Mouse (Mus musculus) midbrain, embryonic 11.5 days (tissue): ENCODE measurements around the gene Adam12. TPM values are rescaled to one million over a fixed set of nuclear protein-coding genes. Genes with fewer than 3 reads are reported as not detected.

Experiments
- ATAC-seq: fragments of 200-750 bp; cut with Nextera tagmentation; 2 replicates; pipeline ENCODE4 v1.8.0; 2017; ENCODE audit warnings: moderate TSS enrichment, moderate library complexity; ENCODE audit not compliant: low FRiP score
- DNase-seq: peaks from one replicate; pipeline ENCODE4 v3.0.0; 2015; ENCODE audit warnings: low spot score; ENCODE audit errors: missing footprints
- H3K27ac ChIP-seq: fragments of 300-500 bp; sonication (generic); 2 replicates; pipeline ENCODE4 v1.5.1; 2014; ENCODE audit warnings: low read depth, low read length
- H3K27me3 ChIP-seq: fragments of 300-500 bp; sonication (generic); 2 replicates; pipeline ENCODE4 v1.6.1; 2014; ENCODE audit warnings: mild to moderate bottlenecking, low read length, moderate library complexity, mixed read lengths; ENCODE audit not compliant: control insufficient read depth, insufficient read depth
- H3K36me3 ChIP-seq: fragments of 300-500 bp; sonication (generic); 2 replicates; pipeline ENCODE4 v1.6.1; 2014; ENCODE audit warnings: mild to moderate bottlenecking, low read length, moderate library complexity, mixed read lengths; ENCODE audit not compliant: control insufficient read depth, insufficient read depth
- H3K4me1 ChIP-seq: fragments of 300-500 bp; sonication (generic); 2 replicates; pipeline ENCODE4 v1.6.1; 2014; ENCODE audit warnings: low read length; ENCODE audit not compliant: control insufficient read depth, insufficient read depth
- H3K4me2 ChIP-seq: fragments of 300-500 bp; sonication (generic); 2 replicates; pipeline ENCODE4 v1.6.1; 2014; ENCODE audit warnings: mild to moderate bottlenecking, moderate library complexity
- H3K4me3 ChIP-seq: fragments of 300-500 bp; sonication (generic); 2 replicates; pipeline ENCODE4 v1.5.1; 2014; ENCODE audit warnings: low read depth, low read length
- H3K9ac ChIP-seq: fragments of 300-500 bp; sonication (generic); 2 replicates; pipeline ENCODE4 v1.6.1; 2014; ENCODE audit warnings: low read length
- H3K9me3 ChIP-seq: fragments of 300-500 bp; sonication (generic); 2 replicates; pipeline ENCODE4 v1.6.1; 2016; ENCODE audit warnings: low read length; ENCODE audit not compliant: control insufficient read depth
- WGBS: fragments of 180-500 bp; shearing (Covaris S2); extraction: QIAGEN DNeasy Blood & Tissue Kit; methylation state at CpG from one replicate; pipeline ENCODE4 v1.1.7; 2014; 5-methylcytosine and 5-hydroxymethylcytosine counted together
- polyA plus RNA-seq: library from polyadenylated mRNA; unstranded; fragments of >200 nt; fragmentation: Nextera tagmentation; extraction: Ambion mirVana; gene quantifications from 2 replicates; pipeline ENCODE4 v1.2.1, GENCODE M21; 2014

Adam12 gene
- polyA plus RNA-seq, 1 experiment from 2014 or later = 1.5 TPM

DNA sequence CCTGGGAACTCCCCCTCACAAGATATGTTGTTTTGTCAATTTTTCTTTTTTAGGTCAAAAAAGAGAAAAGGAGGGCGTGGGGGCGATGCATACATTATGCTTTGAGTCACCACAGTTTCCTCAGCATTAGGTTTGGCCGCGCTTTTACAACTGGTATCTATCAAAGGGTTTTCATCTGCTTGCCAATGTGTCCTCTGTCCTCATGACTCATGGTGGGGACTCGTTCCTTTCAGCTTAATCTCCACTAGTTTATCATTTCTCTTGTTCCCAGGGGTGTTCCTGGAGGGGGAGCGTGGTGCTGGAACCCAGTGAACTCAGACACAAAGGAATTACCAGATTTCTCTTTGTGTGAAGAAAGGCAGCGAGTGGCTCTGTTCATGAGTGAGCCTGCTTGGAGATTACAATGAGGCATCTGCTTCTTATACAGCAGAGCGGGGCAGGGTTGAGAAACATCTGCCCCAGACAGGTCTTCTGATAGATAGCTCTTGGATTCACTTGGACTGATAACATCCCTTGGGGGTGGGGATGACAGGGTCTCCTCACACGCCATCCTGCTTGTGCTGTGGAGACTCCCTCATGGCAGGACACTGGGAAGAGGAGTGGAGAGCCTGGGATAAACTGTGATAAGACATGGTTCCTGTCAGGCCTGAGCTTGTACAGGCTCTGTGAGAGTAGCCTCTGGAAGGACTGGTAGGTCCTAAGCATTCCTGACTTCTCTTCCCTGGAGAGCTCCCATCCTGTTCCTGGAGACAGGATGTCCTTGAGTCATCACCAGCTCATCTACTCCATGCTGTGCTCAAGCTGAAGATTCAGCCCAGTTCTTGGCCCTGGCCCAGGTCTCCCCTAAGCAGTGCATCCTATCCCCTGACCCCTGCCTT is 117.4 kb downstream of the Adam12 start:
- no peak for DNase-seq
- no peak overlapping the region for H3K27ac ChIP-seq
- no peaks in the 10 kb centered on the region for H3K4me1 ChIP-seq
- H3K9ac ChIP-seq = no peak overlapping the region
- H3K9me3 ChIP-seq = no peaks in the 10 kb centered on the region
- 70% methylated on average over 9 of the region's 9 CpGs for WGBS
- no peak overlapping the region for H3K4me2 ChIP-seq
- no peak overlapping the region for H3K4me3 ChIP-seq
- ATAC-seq = no peak
- no peaks in the 10 kb centered on the region for H3K36me3 ChIP-seq
- no peaks in the 10 kb centered on the region for H3K27me3 ChIP-seq

DNA sequence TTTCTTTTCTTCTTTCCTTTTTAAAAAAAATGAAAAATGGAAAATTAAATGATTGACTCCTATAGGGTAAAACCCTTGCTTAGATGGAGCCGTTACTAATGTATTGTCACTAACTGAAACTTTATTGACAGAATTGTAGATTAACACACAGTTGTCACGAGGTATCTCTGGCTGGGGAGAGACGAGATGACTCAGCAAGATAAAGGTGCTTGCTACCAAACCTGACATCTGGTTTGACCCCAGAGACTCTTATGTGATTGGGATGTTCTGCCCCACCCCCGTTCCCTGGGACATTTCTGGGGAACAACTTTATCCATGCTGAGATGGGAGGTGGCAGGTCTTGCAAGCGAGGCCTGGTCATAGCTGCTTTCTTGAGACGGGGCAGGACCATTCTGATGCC is 118.1 kb downstream of the Adam12 start:
- no peaks in the 10 kb centered on the region for H3K4me1 ChIP-seq
- 73% methylated on average over 6 of the region's 6 CpGs for WGBS
- no peak overlapping the region for H3K4me2 ChIP-seq
- ATAC-seq (no peak), DNase-seq (no peak)
- H3K27ac ChIP-seq = no peak overlapping the region
- H3K4me3 ChIP-seq = no peak overlapping the region
- no peak overlapping the region for H3K9ac ChIP-seq
- H3K27me3 ChIP-seq = no peaks in the 10 kb centered on the region
- no peaks in the 10 kb centered on the region for H3K36me3 ChIP-seq
- H3K9me3 ChIP-seq = no peaks in the 10 kb centered on the region

DNA sequence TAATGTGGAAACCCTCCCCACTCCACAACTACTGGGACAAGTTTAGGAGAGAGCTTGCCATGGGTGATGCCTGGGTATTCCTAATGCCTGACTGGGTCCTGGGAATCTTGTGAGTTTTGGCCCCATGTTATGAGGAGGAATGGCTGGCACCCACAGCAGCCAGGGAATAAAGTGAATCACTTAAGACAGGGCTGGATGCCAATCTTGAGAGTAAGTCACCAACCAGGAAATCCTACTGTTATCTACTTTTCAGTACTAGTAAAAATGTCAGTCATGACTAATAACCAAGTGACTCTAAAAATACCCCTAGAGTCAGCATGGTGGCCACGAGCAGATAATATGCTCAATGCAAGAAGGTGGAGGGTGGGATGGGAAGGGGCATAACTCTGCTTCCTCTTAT is 121.8 kb downstream of the Adam12 start:
- Histone ChIP-seq H3K9me3 (no peaks in the 10 kb centered on the region), H3K27me3 (no peaks in the 10 kb centered on the region), H3K9ac (no peak overlapping the region), H3K36me3 (no peaks in the 10 kb centered on the region), H3K4me1 (no peaks in the 10 kb centered on the region), H3K4me2 (no peak overlapping the region), H3K27ac (no peak overlapping the region), H3K4me3 (no peak overlapping the region)
- DNase-seq (no peak), ATAC-seq (no peak)
- 88% methylated on average over 1 of the region's 1 CpGs for WGBS

DNA sequence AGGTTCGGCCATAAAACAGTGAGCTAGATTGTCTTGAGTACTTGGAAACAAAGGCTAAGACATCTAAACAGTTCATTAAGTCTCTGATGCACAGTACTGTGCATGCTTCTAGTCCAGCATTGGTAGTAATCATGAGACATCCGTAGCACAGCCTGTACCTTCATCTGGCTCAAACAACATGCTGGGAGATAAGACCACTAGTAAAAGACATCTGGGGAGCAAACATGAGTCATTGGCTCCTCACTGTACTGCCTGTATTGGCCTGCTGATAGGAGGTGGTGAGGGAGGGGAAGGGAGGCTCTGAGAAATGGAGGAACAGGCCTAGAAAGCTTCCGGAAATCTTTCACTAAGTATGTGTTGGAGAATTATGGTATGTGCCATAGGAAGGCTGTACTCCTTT is 124.1 kb downstream of the Adam12 start:
- H3K36me3 ChIP-seq = no peaks in the 10 kb centered on the region
- DNase-seq (no peak), ATAC-seq (no peak)
- no peak overlapping the region for H3K9ac ChIP-seq
- no peaks in the 10 kb centered on the region for H3K9me3 ChIP-seq
- H3K4me1 ChIP-seq = no peaks in the 10 kb centered on the region
- H3K4me3 ChIP-seq = no peak overlapping the region
- no peak overlapping the region for H3K4me2 ChIP-seq
- 90% methylated on average over 3 of the region's 3 CpGs for WGBS
- H3K27me3 ChIP-seq = no peaks in the 10 kb centered on the region
- no peak overlapping the region for H3K27ac ChIP-seq

DNA sequence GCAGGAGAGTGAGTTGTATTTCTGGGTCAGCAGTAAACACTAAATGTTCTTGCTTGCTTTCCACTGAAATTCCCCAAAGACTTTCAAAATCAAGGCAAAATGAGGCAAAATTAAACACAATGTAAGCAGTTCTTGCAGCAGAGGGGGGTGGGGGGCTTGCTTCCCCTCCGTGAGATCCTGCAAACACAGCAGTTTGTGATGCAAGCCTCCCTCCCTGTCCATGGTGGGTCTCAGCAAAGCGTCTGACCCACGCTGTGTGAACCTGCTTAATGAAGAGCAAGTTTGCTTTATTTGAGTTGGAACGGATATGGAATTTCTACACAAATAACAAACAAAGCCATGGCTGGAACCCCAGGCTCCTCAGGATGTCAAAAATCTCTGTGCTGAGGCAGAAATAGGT is 132.9 kb downstream of the Adam12 start:
- H3K9me3 ChIP-seq = no peaks in the 10 kb centered on the region
- DNase-seq (no peak), ATAC-seq (no peak)
- H3K27ac ChIP-seq = no peak overlapping the region
- H3K4me2 ChIP-seq = no peak overlapping the region
- no peaks in the 10 kb centered on the region for H3K36me3 ChIP-seq
- no peak overlapping the region for H3K9ac ChIP-seq
- H3K4me3 ChIP-seq = no peak overlapping the region
- H3K27me3 ChIP-seq = no peaks in the 10 kb centered on the region
- WGBS = 68% methylated on average over 4 of the region's 4 CpGs
- H3K4me1 ChIP-seq = no peaks in the 10 kb centered on the region

DNA sequence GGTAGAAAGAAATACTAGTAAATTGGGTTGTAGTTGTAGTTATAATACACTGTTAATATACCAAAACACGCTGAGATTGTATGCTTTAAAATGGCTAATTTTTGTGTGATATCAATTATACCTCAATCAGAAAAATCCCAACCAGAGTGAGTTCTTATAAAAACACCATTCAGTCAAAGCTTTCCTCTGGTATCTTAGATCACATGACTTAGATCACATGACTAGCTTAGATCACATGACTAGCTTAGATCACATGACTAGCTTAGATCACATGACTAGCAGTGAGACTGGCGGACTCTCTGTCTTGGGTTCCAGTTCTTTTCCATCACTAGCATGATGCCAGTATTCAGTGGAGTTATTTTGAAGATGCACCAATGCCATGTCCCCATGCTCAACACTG is 134.1 kb downstream of the Adam12 start:
- Histone ChIP-seq H3K9ac (no peak overlapping the region), H3K4me1 (no peaks in the 10 kb centered on the region), H3K27me3 (no peaks in the 10 kb centered on the region), H3K4me2 (no peak overlapping the region), H3K9me3 (no peaks in the 10 kb centered on the region), H3K27ac (no peak overlapping the region), H3K4me3 (no peak overlapping the region), H3K36me3 (no peaks in the 10 kb centered on the region)
- WGBS = 95% methylated on average over 2 of the region's 2 CpGs
- ATAC-seq = no peak
- no peak for DNase-seq

DNA sequence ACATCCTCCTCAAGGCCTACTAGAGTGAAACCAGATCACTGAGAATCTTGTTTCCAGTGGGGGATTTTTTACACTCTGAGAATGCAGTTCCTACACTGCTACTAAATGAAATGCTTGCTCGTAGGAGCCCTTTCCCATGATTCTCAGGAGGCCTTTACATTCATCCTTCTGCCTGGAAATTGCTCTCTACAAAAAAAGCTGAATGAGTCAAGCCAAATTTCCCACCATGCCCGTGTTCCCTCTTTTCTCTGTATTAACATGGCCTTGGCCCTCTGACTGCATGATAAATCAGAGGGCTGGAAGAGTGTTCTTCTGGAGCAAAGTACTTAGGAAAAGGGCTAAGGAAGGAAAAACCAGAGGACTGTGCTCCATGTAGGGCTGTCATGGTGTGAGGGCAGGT is 138.1 kb downstream of the Adam12 start:
- no peak overlapping the region for H3K4me3 ChIP-seq
- H3K27ac ChIP-seq = no peak overlapping the region
- peak; percentile 44 for DNase-seq
- no peaks in the 10 kb centered on the region for H3K4me1 ChIP-seq
- ATAC-seq = no peak
- no peak overlapping the region for H3K4me2 ChIP-seq
- no peaks in the 10 kb centered on the region for H3K27me3 ChIP-seq
- WGBS = 69% methylated on average over 2 of the region's 2 CpGs
- H3K36me3 ChIP-seq = no peaks in the 10 kb centered on the region
- no peaks in the 10 kb centered on the region for H3K9me3 ChIP-seq
- no peak overlapping the region for H3K9ac ChIP-seq

DNA sequence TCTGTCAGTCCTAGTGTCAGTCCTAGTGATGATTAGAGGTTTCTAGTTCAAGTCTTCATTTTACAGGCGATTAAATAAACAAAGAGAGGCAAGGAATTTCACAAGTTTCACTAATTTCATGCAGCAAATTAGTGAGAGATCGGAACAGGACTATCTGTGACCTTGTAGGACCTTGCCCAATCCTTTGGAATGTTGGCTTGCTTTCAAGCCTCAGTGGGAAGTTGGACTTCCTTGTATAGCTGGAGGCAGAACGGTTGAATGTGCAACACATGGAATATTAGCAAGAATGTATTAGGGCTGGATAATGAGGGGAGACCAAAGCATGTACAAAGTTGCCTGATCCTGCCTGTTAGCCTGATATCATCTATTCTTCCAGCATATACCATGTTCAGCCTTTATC is 141.2 kb downstream of the Adam12 start:
- ATAC-seq = no peak
- no peaks in the 10 kb centered on the region for H3K4me1 ChIP-seq
- 84% methylated on average over 3 of the region's 3 CpGs for WGBS

DNA sequence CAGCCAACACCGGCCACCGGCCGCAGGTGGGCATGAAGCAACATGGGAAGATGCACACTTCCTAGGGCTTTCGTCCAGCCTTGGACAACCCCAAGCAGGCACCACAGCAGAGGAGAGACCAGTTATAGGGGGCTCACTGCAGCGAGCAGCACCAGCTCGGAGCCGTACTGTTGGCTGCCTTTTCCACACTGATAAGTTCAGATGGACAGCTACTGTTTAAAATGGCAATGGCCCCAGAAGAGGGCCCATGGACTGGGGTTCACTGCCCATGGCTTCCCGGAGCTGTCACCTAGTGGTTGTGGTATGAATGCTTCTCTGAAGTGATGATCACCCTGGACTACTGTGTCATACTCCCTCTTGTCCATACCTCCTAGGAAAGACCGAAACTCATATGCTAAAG is 141.7 kb downstream of the Adam12 start:
- WGBS = 89% methylated on average over 9 of the region's 9 CpGs
- H3K27ac ChIP-seq = no peak overlapping the region
- DNase-seq = peak; percentile 62
- no peaks in the 10 kb centered on the region for H3K4me1 ChIP-seq
- H3K9me3 ChIP-seq = no peaks in the 10 kb centered on the region
- no peak for ATAC-seq
- no peak overlapping the region for H3K4me2 ChIP-seq
- no peak overlapping the region for H3K9ac ChIP-seq
- H3K27me3 ChIP-seq = no peaks in the 10 kb centered on the region
- no peaks in the 10 kb centered on the region for H3K36me3 ChIP-seq
- no peak overlapping the region for H3K4me3 ChIP-seq

More for the DNA sequence above, 141.2 kb downstream of the Adam12 start:
- no peaks in the 10 kb centered on the region for H3K9me3 ChIP-seq
- DNase-seq = peak; percentile 47
- H3K27ac ChIP-seq = no peak overlapping the region
- no peaks in the 10 kb centered on the region for H3K36me3 ChIP-seq
- H3K4me3 ChIP-seq = no peak overlapping the region
- H3K4me2 ChIP-seq = no peak overlapping the region
- H3K27me3 ChIP-seq = no peaks in the 10 kb centered on the region
- no peak overlapping the region for H3K9ac ChIP-seq
